Mouse (Mus musculus): ENCODE data around the gene Brd2. TPM values are rescaled to one million over a fixed set of nuclear protein-coding genes. Genes with fewer than 3 reads are reported as not detected.
A peak's percentile ranks its signal among the peaks of the same experiment; 100 is the strongest.

Brd2 gene
- polyA plus RNA-seq, 1 experiment from 2014 or later, result 178 TPM

DNA sequence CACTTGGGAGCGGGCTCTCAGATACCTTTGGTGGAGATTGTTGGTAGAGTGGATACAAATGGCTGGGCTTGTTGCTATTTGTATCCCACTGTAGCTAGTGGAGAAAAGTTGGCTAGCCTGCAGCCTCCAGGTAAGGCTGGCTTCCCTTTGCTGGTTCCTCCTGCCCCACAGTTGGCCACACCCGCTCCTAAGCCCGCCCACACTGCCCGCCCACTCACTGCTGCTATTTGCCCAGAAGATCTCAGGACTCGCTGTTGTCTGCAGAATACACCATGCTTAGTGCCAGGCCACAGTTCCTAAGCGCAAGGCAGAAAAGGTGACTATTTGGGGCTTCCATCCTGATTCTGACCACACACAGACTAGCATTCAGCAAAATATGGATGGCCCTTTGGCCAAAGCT is 5.0 kb upstream of the Brd2 start:
- ATAC-seq (ENCODE audit: low FRiP score, low TSS enrichment), result 0 out of 2 replicates have a peak, but pooled peaks have one; percentile 18
- WGBS, result 27% methylated on average over 6 of the region's 6 CpGs
- Histone ChIP-seq H3K4me1 (ENCODE audit: control insufficient read depth, insufficient read depth, low read length) (peaks cover 15% of the 10 kb centered on the region), H3K27ac (ENCODE audit: low read depth, low read length) (no peak overlapping the region), H3K4me2 (replicated peaks; ENCODE audit: low read depth, low read length) (no peak overlapping the region), H3K36me3 (ENCODE audit: control insufficient read depth, insufficient read depth, low read length) (no peaks in the 10 kb centered on the region), H3K27me3 (ENCODE audit: control insufficient read depth, insufficient read depth, low read length) (no peaks in the 10 kb centered on the region), H3K9me3 (ENCODE audit: control insufficient read depth, low read length) (no peaks in the 10 kb centered on the region), H3K9ac (ENCODE audit: low read depth, low read length) (no peak overlapping the region), H3K4me3 (ENCODE audit: low read length) (no peak overlapping the region)

DNA sequence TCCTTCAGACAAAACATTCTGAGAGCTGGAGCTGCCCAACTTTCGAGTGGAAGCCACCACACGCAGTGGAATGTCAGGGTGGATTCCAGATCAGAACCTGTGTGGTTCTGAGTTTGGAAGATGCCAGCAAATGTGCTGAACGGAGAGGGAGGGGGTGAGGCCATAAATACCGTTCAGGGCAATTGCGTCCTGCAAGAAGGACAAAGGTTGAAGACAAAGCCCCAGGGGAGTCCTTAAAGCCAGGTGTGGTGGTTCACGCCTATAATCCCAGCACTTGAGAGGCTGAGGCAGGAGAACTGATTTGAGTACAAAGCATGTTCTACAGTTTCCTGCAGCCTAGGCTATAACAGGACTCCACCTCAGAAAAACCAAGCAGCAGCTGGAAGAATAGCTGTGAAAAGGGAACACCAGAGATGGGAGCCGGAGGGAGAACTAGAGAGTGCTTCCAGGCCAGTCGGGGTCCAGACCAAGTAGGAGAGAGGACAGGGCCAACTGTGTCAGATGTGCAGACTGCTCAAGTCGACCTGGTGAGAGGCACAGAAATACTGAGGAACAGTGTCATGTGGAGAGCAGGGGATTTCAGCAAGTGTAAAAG is 4.5 kb upstream of the Brd2 start:
- Histone ChIP-seq H3K9me3 (ENCODE audit: control insufficient read depth, low read length) (no peaks in the 10 kb centered on the region), H3K4me1 (ENCODE audit: control insufficient read depth, insufficient read depth, low read length) (peaks cover 15% of the 10 kb centered on the region), H3K27ac (ENCODE audit: low read depth, low read length) (no peak overlapping the region), H3K4me2 (replicated peaks; ENCODE audit: low read depth, low read length) (no peak overlapping the region), H3K9ac (ENCODE audit: low read depth, low read length) (no peak overlapping the region), H3K36me3 (ENCODE audit: control insufficient read depth, insufficient read depth, low read length) (no peaks in the 10 kb centered on the region), H3K27me3 (ENCODE audit: control insufficient read depth, insufficient read depth, low read length) (no peaks in the 10 kb centered on the region), H3K4me3 (ENCODE audit: low read length) (no peak overlapping the region)
- WGBS, result 44% methylated on average over 9 of the region's 9 CpGs
- ATAC-seq (ENCODE audit: low FRiP score, low TSS enrichment), result no peak

DNA sequence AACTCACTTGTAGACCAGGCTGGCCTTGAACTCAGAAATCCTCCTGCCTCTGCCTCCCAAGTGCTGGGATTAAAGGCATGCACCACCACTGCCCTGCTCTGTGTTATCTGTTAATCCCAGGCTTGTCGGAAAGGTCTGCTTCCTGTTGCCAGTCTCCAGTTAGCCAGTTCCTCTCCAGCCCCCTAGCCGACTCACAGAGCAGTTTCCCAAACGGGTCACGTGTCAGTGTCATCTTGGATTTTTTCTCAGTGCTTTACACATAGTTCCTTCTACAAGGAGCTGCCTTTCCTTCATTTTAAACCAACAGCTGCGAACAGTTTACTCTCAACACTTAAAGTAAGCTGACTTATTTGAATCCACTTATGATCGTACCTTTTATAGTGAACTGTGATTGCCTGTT is 2.2 kb upstream of the Brd2 start:
- Histone ChIP-seq H3K9me3 (ENCODE audit: control insufficient read depth, low read length) (no peaks in the 10 kb centered on the region), H3K27ac (ENCODE audit: low read depth, low read length) (no peak overlapping the region), H3K9ac (ENCODE audit: low read depth, low read length) (no peak overlapping the region), H3K36me3 (ENCODE audit: control insufficient read depth, insufficient read depth, low read length) (no peaks in the 10 kb centered on the region), H3K4me1 (ENCODE audit: control insufficient read depth, insufficient read depth, low read length) (peaks cover 15% of the 10 kb centered on the region), H3K4me2 (replicated peaks; ENCODE audit: low read depth, low read length) (no peak overlapping the region), H3K27me3 (ENCODE audit: control insufficient read depth, insufficient read depth, low read length) (no peaks in the 10 kb centered on the region), H3K4me3 (ENCODE audit: low read length) (no peak overlapping the region)
- ATAC-seq (ENCODE audit: low FRiP score, low TSS enrichment), result no peak
- 75% methylated on average over 6 of the region's 6 CpGs for WGBS

DNA sequence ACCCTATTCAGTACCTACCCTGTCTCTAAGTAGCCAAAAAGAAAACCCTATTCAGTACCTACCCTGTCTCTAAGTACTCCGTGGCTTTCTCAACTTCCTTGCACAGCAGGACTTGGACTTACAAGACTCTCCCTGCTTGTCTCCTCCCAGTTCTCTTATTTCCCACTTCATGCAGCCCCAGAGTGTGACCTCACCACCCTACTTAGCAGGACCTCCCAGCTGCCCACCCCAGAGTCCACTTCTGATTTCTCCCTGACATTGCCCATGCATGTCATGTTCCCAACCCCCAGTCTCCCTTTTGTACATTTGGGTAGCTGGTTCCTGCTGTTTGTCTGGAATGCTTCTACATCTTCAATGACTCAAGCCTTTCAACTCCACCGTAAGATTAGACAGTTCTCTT is 1.1 kb upstream of the Brd2 start:
- Histone ChIP-seq H3K9me3 (ENCODE audit: control insufficient read depth, low read length) (no peaks in the 10 kb centered on the region), H3K4me2 (replicated peaks; ENCODE audit: low read depth, low read length) (peak overlapping the region; percentile 99), H3K9ac (ENCODE audit: low read depth, low read length) (peak overlapping the region; percentile 98), H3K27me3 (ENCODE audit: control insufficient read depth, insufficient read depth, low read length) (no peaks in the 10 kb centered on the region), H3K27ac (ENCODE audit: low read depth, low read length) (peak overlapping the region; percentile 100), H3K4me3 (ENCODE audit: low read length) (peak overlapping the region; percentile 92), H3K36me3 (ENCODE audit: control insufficient read depth, insufficient read depth, low read length) (peaks cover 5% of the 10 kb centered on the region; the same call in 1 of the 2 replicates), H3K4me1 (ENCODE audit: control insufficient read depth, insufficient read depth, low read length) (peaks cover 15% of the 10 kb centered on the region)
- 5% methylated on average over 2 of the region's 2 CpGs for WGBS
- ATAC-seq (ENCODE audit: low FRiP score, low TSS enrichment), result no peak

DNA sequence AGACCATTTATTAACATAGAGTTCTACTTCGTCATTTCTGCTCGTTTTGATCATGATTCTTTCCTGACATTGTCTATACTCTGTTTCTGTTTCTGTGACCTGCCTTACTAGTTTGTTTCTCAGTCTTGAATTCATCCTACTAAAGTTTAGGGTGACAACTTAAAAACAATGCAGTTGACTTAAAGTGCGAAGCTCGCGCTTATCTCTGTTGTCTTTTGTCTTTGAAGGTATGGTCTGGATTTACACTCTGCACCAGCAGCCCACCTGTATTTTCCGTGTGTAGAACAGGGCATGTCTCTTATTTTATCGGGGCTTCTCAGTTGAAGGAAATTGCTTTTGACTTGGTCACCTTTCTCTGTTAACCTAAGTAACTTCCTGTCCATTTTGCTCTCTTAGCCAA is 677 bp upstream of the Brd2 start:
- ATAC-seq (ENCODE audit: low FRiP score, low TSS enrichment), result no peak
- H3K4me1 ChIP-seq (ENCODE audit: control insufficient read depth, insufficient read depth, low read length), result peaks cover 13% of the 10 kb centered on the region
- H3K4me3 ChIP-seq (ENCODE audit: low read length), result peak overlapping the region; percentile 92
- H3K9me3 ChIP-seq (ENCODE audit: control insufficient read depth, low read length), result no peaks in the 10 kb centered on the region
- H3K36me3 ChIP-seq (ENCODE audit: control insufficient read depth, insufficient read depth, low read length), result peaks cover 9% of the 10 kb centered on the region; the same call in 1 of the 2 replicates
- 2% methylated on average over 7 of the region's 7 CpGs for WGBS
- H3K27me3 ChIP-seq (ENCODE audit: control insufficient read depth, insufficient read depth, low read length), result no peaks in the 10 kb centered on the region
- H3K27ac ChIP-seq (ENCODE audit: low read depth, low read length), result peak overlapping the region; percentile 100
- peak overlapping the region; percentile 99 for H3K4me2 ChIP-seq (replicated peaks; ENCODE audit: low read depth, low read length)
- peak overlapping the region; percentile 98 for H3K9ac ChIP-seq (ENCODE audit: low read depth, low read length)

DNA sequence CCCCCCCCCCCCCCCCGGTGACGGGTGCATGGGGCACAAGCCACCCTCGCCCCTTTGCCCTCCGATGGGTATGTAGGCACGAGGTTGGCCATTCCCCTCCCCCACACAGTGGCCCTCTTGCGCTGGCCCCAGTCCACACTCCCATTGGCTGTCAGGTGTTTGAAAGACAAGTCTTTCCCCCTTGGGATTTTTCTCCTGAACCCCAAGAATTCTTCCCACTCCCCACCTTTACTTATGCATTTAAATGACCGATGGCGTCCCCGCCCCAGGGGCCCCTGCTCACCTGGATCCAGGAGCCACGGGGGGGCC is 601 bp downstream of the Brd2 start:
- ATAC-seq (ENCODE audit: low FRiP score, low TSS enrichment), result no peak; the same call in 1 of the 2 replicates
- WGBS, result 2% methylated on average over 7 of the region's 10 CpGs
- Histone ChIP-seq H3K9ac (ENCODE audit: low read depth, low read length) (peak overlapping the region; percentile 98), H3K4me1 (ENCODE audit: control insufficient read depth, insufficient read depth, low read length) (peaks cover 8% of the 10 kb centered on the region; the same call in 1 of the 2 replicates), H3K27me3 (ENCODE audit: control insufficient read depth, insufficient read depth, low read length) (no peaks in the 10 kb centered on the region), H3K9me3 (ENCODE audit: control insufficient read depth, low read length) (no peaks in the 10 kb centered on the region), H3K4me3 (ENCODE audit: low read length) (peak overlapping the region; percentile 92), H3K27ac (ENCODE audit: low read depth, low read length) (peak overlapping the region; percentile 100), H3K36me3 (ENCODE audit: control insufficient read depth, insufficient read depth, low read length) (peaks cover 21% of the 10 kb centered on the region), H3K4me2 (replicated peaks; ENCODE audit: low read depth, low read length) (peak overlapping the region; percentile 99)

DNA sequence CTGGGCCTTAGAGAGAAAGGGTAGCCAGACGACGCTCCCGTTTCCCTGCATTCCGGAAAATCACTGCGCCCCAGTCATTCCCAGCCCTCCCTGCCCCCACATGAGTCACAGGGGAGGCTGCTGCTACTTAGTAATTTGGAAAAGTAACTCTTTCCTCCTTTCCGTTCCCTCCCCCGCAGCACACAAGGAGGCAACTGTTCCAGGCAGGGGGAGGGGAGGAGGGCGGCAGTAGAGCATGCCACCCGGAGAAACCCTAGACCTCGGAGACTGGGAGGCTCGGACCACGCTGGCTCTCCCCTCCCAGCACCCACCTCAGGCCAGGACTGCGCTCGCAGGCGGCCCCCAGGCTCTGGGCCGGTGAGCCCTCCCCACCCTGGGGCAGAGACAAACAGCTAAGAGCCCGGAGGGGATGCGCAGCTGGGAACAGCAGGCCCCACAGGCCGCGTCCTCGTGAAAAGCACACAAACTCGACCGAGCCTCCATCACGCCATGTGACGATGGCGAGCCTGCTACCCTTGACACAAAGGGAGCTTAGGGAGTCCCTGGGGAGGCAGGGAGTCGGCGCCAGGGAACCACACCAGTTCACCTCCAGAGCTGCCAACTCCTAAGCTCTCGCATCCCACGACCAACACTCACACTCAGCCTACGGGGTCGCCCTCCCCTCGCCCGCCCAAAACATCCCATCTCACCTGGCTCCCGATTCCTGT is 1.1 kb downstream of the Brd2 start:
- peaks cover 11% of the 10 kb centered on the region; the same call in 1 of the 2 replicates for H3K4me1 ChIP-seq (ENCODE audit: control insufficient read depth, insufficient read depth, low read length)
- peak overlapping the region; percentile 100 for H3K27ac ChIP-seq (ENCODE audit: low read depth, low read length)
- H3K4me2 ChIP-seq (replicated peaks; ENCODE audit: low read depth, low read length), result peak overlapping the region; percentile 99
- peak overlapping the region; percentile 98 for H3K9ac ChIP-seq (ENCODE audit: low read depth, low read length)
- H3K4me3 ChIP-seq (ENCODE audit: low read length), result peak overlapping the region; percentile 92
- H3K27me3 ChIP-seq (ENCODE audit: control insufficient read depth, insufficient read depth, low read length), result no peaks in the 10 kb centered on the region
- peak; percentile 63 for ATAC-seq (ENCODE audit: low FRiP score, low TSS enrichment)
- no peaks in the 10 kb centered on the region for H3K9me3 ChIP-seq (ENCODE audit: control insufficient read depth, low read length)
- peaks cover 27% of the 10 kb centered on the region for H3K36me3 ChIP-seq (ENCODE audit: control insufficient read depth, insufficient read depth, low read length)
- under 1% methylated on average over 28 of the region's 35 CpGs for WGBS

DNA sequence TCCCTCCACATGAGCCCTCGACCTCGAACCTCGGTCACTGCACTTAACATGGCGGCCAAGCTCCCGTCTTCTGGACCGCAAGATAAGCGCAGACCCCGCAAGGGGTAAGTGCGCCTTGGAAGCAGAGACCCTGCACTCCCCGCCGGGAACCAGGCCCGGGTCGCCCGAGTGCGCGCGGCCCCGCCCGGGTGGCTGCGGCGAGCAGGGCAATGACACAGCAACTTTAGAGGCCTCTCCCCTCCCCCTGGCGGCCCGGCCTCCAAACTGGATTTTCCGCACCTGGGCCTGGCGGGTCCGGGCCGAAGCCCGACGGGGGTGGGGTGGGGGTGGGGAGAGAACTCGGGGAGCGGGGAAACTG is 1.6 kb downstream of the Brd2 start:
- H3K9me3 ChIP-seq (ENCODE audit: control insufficient read depth, low read length), result no peaks in the 10 kb centered on the region
- peak overlapping the region; percentile 100 for H3K27ac ChIP-seq (ENCODE audit: low read depth, low read length)
- H3K4me2 ChIP-seq (replicated peaks; ENCODE audit: low read depth, low read length), result peak overlapping the region; percentile 99
- H3K36me3 ChIP-seq (ENCODE audit: control insufficient read depth, insufficient read depth, low read length), result peaks cover 32% of the 10 kb centered on the region
- H3K4me3 ChIP-seq (ENCODE audit: low read length), result peak overlapping the region; percentile 92
- H3K9ac ChIP-seq (ENCODE audit: low read depth, low read length), result peak overlapping the region; percentile 98
- ATAC-seq (ENCODE audit: low FRiP score, low TSS enrichment), result peak; percentile 40
- WGBS, result under 1% methylated on average over 31 of the region's 31 CpGs
- H3K27me3 ChIP-seq (ENCODE audit: control insufficient read depth, insufficient read depth, low read length), result no peaks in the 10 kb centered on the region
- peaks cover 15% of the 10 kb centered on the region; the same call in 1 of the 2 replicates for H3K4me1 ChIP-seq (ENCODE audit: control insufficient read depth, insufficient read depth, low read length)

DNA sequence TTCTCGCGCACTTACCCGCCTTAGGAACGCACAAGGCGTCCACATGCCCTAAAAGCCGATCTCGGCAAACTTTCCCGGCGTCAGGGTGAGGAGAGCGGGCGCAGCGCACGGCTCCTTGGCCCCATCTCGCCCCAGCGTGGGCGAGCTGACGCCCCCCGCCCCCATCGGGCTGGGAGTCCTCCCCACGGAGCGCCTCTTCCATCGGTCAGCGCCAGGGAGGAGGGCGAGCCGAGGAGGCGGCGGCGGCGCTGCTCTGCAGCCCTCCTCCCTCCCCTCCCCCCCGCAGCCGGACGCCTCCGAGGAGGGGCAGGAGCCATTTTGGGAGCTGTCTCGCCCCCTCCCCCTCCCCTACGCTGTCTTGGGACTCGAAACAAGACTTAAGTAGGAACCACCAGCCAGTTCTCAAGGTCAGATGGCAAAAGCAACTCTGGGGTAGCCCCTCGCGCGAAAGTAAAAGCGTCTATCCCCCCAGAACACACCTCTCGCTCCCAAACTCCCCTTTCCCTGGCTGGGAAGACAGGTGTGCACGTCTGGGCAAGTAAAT is 2.2 kb downstream of the Brd2 start:
- Histone ChIP-seq H3K4me1 (ENCODE audit: control insufficient read depth, insufficient read depth, low read length) (peaks cover 20% of the 10 kb centered on the region; the same call in 1 of the 2 replicates), H3K27me3 (ENCODE audit: control insufficient read depth, insufficient read depth, low read length) (no peaks in the 10 kb centered on the region), H3K4me3 (ENCODE audit: low read length) (peak overlapping the region; percentile 92), H3K36me3 (ENCODE audit: control insufficient read depth, insufficient read depth, low read length) (peaks cover 37% of the 10 kb centered on the region), H3K27ac (ENCODE audit: low read depth, low read length) (peak overlapping the region; percentile 100), H3K9me3 (ENCODE audit: control insufficient read depth, low read length) (no peaks in the 10 kb centered on the region), H3K4me2 (replicated peaks; ENCODE audit: low read depth, low read length) (peak overlapping the region; percentile 99), H3K9ac (ENCODE audit: low read depth, low read length) (peak overlapping the region; percentile 98)
- WGBS, result 0% methylated on average over 35 of the region's 42 CpGs
- peak; percentile 6 for ATAC-seq (ENCODE audit: low FRiP score, low TSS enrichment)

Data from kidney, embryonic 14.5 days (tissue).